Mouse (Mus musculus) left cerebral cortex, adult 8-10 months (tissue): ENCODE data around the gene Pnpo. TPM values are rescaled to one million over a fixed set of nuclear protein-coding genes. Genes with fewer than 3 reads are reported as not detected.

ENCODE experiments used
- DNase-seq, 2 experiments: peaks; one replicate each; pipeline ENCODE4 v3.0.0; 2022; ENCODE audit warnings: low spot score in 2 of 2
- total RNA-seq, 4 experiments: library from RNA; stranded (reverse); gene quantifications; 2 replicates each; pipeline ENCODE4 v1.2.4; 2022

Pnpo gene
- total RNA-seq, 4 experiments from 2014 or later, result 43.7 to 51.2 (median 48.6) TPM

DNA sequence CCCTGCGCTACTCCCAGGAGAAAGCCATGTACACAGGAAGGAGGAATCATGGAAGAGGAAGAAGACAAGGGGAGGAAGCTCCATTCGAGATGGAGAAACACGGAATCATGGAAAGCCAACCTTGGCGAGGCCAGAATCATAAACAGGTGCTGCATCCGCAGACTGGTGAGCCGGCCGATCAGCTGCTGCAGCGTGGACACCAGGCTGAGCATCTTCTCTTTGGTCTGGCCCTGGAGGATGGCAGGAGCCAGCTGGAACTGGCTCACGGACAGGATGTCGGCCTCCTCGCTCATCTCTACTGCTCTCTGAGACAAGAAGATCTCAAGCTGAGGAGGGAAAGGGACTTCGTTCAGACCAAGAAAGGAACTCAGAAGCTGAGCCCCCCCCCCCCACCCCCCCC is 35.2 kb downstream of the Pnpo start:
- DNase-seq, result no peak

DNA sequence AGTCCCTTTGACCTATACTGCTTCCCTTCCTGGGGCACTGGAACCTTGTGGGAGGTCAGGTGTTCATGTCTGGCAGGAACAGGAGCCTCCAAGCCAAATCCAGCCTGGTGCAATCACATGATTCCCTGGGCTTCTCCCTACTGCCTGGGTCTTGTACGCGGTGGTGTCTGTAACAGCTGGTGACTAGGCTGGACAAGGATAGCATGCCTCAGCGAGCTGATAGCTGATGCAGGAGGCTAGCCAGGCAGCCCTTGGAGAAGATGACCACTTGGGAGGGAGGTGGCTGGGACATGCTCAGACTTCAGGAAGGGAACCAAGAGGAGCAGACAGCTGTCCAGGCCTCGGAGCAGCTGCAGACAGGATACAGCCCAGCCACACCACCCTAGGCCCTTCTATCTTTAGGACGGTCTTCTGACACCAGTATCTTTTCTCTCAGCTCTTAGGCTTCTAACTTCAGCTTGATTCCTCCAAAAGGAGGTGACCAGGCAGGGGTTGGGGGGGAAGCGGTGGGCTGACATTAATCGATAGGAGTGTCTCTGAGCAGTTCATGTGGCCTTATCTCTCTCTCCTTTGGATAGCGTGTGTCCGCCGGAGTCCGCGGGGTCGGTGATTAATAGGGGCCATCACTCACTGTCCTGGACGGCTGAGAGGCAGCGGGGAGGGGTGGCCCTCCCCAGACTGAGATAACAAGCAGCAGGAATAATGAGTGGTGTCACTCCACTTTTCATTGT is 37.2 kb downstream of the Pnpo start:
- DNase-seq, result no peak

GRCm38 (mm10) chr11:96902639-96903635 is 40.8 kb downstream of the Pnpo start:
- DNase-seq, result no peak

- DNase-seq, result no peak
Observed at GRCm38 (mm10) chr11:96901332-96901731, 42.5 kb downstream of the Pnpo start.

DNA sequence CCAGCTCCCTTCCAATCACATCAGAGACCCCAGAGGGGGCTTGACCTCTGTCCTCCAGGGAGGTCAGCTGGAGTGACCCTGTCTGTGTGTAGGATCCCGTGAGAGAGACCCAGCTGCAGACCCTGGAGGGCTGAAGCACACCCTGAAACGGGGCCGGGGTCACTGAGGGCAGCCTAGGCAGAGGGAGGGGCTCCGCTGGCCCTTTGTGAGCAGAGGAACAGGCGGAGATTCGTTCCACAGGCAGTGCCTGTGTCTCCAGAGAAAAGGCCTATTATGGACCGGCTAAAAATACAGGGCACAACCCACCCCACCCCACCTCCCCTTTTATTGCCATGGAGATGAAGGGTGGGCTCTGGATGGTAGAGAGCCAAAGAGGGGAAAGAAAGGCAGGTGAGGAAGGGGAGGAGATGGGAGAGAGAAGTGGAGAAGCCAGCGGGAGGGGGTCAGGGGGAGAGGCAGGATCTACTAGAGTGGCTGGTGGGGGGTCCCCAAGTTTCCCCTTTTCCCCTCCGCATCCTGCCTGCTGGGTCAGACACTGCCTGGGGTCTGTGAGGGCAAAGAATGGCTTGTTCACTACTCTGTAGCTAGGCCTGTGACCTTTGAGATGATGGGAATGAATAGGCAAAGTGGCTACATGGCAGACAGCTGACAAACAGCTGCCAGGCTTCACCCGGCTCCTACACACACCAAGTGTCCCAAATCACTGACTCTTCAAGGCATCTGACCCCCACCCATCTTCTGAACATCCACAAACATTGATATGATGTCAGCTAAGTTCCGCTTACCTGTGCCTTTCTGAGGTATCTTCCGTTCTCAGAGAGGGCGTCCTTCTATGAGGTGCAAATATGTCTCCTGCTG is 44.1 kb downstream of the Pnpo start:
- DNase-seq, result no peak

GRCm38 (mm10) chr11:96895886-96896285 is 47.9 kb downstream of the Pnpo start:
- DNase-seq, result no peak

DNA sequence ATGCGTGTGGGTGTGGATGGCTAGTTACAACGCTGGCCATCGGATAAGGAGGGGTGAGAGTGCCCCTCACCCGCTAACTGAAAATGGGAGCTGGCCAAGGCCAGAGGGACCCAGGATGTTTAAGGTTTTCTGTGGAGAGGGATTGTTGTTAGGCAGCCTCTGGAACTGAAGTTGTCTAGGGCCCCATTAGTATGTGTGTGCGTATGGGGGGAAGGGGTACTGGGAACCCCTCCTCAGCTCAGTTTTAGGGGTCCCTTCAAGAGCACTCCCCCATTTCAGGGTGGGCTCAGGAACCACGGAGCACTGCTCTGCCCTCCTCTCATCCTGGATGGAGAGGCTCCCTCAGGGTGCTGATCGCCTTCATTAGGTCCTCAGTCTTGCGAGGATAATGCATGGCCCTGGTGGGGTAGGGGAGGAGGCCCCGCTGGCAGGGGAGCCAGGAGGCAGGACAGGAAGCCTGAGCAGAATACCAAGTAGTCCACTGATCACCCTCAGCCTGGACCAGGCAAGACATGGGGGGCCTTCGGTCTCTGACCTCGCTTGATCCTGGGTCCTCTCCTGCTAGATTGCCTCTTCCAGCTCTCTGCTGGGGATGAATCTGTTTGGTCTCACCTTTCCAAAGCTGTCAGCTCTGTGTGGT is 50.5 kb downstream of the Pnpo start:
- DNase-seq, result no peak

- no peak for DNase-seq
Observed at GRCm38 (mm10) chr11:96891784-96892527, 51.8 kb downstream of the Pnpo start.

Other genes starting within 250 kb of the Pnpo start
- 10 to 100 TPM; 38.4 to 49.2 (median 44.4) TPM for gene Snx11, start 166.4 kb downstream of the Pnpo start, total RNA-seq
- gene Cbx1, start 154.9 kb downstream of the Pnpo start, total RNA-seq, result 10 to 100 TPM; 36.5 to 43.3 (median 38.9) TPM
- 100 to 1,000 TPM; 301 to 348 (median 321) TPM for gene Nfe2l1, start 114.0 kb downstream of the Pnpo start, total RNA-seq
- 10 to 100 TPM in 1 of 4 experiments, 1 to 10 TPM in 3; 6.4 to 10.7 (median 6.8) TPM for gene Copz2, start 94.1 kb downstream of the Pnpo start, total RNA-seq
- gene Cdk5rap3, start 27.5 kb downstream of the Pnpo start, total RNA-seq, result 10 to 100 TPM; 40.6 to 44.6 (median 41.9) TPM
- gene Prr15l, start 15.9 kb downstream of the Pnpo start, total RNA-seq, result not detected
- 10 to 100 TPM; 10.7 to 15.0 (median 13.0) TPM for gene Sp2, start 39.0 kb upstream of the Pnpo start, total RNA-seq
- 1 to 10 TPM; 1.1 to 2.0 (median 1.3) TPM for gene Sp6, start 69.4 kb upstream of the Pnpo start, total RNA-seq
- gene Scrn2, start 86.0 kb upstream of the Pnpo start, total RNA-seq, result 1 to 10 TPM; 5.0 to 6.1 (median 5.4) TPM
- gene Lrrc46, start 97.4 kb upstream of the Pnpo start, total RNA-seq, result under 1 TPM in 3 of 4 experiments, not detected in 1; 0.28 to 0.91 (median 0.72) TPM
- 10 to 100 TPM; 72.0 to 83.9 (median 75.5) TPM for gene Mrpl10, start 97.6 kb upstream of the Pnpo start, total RNA-seq
- gene Osbpl7, start 106.6 kb upstream of the Pnpo start, total RNA-seq, result 10 to 100 TPM; 14.1 to 19.1 (median 15.4) TPM
- gene Tbx21, start 171.3 kb upstream of the Pnpo start, total RNA-seq, result under 1 TPM; 0.14 to 0.37 (median 0.23) TPM
- gene Tbkbp1, start 207.5 kb upstream of the Pnpo start, total RNA-seq, result 10 to 100 TPM; 54.8 to 63.2 (median 59.6) TPM
- 100 to 1,000 TPM; 114 to 121 (median 120) TPM for gene Kpnb1, start 243.9 kb upstream of the Pnpo start, total RNA-seq